Mouse (Mus musculus): Measurements from ENCODE around the gene Adcy6.
"Not testable (repeated sequence)": the region's sequence is repeated elsewhere in the genome, so short reads cannot be mapped to it uniquely, and the experiment has no call there.

Gene Adcy6

DNA sequence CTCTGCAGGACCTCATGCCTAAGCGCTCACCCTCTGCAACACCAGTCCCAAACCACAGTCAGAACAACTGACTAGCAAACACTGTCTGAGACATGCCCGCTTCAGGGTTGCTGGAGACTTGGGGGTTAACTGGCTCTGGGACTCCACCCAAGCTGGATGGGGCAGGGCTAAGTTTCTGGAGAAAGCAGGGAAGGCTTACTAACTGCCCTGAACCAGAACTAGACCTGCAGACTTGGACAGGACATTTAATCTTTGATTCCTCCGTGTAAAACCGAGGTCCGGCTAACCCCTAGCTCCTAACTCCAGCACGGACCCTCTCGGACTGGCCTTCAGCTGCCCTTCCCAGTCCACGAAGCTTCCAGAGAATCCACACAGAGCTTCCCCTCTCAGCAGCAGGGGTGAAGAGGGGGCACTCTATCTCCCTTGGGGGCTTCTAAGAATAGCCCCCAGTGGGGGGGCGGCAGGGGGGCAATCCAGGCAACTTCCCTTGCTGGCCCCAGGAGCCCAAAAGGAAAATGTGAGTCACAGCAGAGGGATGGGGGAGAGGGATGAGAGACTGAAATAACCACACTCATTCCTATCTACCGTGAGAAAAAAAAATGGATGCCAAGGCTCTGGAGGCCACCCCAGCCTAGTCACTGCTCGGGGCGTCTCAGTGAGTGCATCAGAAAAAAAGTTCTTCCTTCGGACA is 7.5 kb downstream of the Adcy6 start:
- DNase-seq (ENCODE audit: inconsistent ontology term), result peak; percentile 80

DNA sequence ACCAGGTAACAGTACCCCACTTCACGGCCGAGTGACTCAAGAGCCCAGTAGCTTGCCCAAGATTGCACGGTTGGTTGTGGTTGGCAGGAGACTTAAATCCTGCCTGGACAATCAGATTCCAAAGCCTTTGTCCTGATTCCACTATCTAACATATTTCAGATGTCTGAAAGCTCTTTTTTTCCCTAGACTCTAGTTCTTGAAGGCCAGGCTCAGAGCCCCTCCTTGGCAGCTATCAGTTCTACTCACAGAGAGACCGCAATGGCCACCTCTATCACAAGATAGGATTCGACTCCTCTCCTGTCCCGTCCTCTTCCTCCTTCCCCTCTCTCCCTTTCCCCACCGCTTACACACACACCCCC is 8.1 kb downstream of the Adcy6 start:
- DNase-seq (ENCODE audit: inconsistent ontology term), result no peak

DNA sequence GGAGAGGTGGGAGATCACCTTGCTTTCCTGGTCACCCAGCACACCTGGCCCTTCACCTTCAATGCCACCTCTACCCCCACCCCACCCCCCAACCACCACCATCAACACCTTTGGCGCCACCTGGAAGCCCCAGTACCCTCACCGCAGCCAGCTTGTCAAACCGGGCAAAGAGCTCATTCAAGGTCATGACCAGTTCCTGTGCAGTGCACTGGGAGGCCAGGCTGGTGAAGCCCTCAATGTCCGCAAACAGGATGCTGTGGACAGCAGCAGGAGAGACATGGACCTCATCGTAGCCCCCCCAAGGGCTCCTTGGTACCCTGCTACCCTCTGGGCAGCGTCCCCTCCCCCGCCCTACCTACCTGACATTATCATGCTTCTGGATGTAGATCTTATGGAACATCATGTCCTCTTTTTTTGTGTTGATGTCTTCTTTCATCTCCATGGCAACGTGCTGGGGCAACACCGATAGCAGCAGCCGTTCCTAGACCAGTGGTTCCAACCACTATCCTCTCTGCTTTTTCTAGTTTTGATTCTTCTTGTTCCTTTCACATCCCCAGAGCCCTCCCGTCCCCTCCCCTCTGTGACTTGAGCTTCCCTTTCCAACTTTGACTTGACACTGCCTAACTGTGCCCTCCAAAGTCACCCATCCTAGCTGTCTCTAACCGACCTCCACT is 9.7 kb downstream of the Adcy6 start:
- no peak for DNase-seq (ENCODE audit: inconsistent ontology term)

DNA sequence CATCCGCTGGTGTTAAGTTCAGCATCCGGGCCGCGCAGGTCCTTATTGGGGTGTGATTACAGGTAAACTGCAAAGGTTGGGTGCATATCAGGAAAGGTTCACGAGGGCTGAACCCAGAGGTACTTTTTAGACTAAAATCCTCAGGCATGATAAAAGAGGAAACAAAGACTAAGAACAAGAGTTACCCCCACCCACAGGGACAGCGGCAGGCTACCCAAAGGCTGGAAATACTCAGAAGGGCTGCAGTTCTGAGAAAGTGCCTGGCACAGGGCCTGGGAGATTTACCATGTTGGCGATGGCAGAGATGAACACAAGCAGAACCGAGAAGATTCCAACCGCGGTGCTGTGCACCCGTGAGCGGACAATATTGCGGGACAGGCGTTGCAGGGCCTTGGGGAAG is 13.3 kb downstream of the Adcy6 start:
- no peak for DNase-seq (ENCODE audit: inconsistent ontology term)

DNA sequence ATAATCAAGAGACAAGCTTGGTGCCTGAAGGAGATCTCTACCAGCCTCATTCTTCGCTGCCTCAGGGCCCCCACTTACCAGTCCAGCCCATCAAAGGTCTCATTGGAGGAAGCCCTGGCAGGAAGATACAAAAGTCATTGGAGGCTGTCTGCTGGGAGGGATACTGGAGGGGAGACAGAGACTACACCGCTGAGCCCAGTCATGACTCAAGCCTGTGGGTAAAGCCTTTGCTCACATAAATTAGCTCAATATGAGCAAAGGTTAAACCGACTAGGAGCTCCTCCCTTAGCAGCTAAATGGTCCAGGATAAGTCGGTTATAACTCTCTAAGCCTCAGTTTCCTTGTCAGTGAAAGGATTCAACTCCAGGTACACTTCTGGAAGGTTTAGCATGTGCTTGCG is 14.8 kb downstream of the Adcy6 start:
- DNase-seq (ENCODE audit: inconsistent ontology term), result no peak

DNA sequence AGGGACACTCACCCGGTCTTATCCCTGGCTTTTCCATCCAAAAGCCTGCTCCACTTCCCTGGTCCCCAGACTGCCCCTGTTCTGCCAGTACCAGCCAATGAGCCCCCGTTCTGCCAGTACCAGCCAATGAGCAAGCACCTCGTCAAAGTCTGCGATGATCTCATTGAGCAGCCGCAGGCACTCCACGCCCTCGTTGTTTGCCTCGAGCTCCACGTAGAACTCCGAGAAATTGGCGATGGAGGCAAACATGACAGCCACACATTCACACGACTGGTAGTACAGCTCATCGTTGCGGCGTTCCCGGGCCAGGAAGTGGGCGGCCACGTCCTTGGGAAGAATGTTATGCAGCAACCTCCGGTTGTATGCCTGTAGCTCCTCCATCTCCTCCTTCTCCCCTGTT is 15.7 kb downstream of the Adcy6 start:
- DNase-seq (ENCODE audit: inconsistent ontology term), result no peak

DNA sequence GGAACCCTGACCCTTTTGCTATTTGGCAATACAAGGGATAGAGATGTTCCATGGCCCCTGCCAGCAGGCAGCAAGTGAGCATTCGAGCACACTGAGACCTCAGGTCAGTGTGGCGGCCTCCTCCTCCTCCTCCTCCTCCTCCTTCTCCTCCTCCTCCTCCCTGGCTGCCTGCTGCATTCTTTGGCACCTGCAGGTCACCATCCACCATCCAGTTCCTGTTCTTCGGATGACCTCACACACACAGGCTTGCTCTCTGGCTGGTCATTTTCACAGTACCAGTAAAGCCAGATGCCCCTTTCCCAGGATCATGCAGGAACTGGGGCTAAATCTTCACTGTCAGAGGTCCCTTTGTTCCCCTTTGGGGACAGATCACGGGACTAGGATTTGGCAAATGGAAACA is 18.5 kb downstream of the Adcy6 start:
- peak; percentile 25 for DNase-seq (ENCODE audit: inconsistent ontology term)

DNA sequence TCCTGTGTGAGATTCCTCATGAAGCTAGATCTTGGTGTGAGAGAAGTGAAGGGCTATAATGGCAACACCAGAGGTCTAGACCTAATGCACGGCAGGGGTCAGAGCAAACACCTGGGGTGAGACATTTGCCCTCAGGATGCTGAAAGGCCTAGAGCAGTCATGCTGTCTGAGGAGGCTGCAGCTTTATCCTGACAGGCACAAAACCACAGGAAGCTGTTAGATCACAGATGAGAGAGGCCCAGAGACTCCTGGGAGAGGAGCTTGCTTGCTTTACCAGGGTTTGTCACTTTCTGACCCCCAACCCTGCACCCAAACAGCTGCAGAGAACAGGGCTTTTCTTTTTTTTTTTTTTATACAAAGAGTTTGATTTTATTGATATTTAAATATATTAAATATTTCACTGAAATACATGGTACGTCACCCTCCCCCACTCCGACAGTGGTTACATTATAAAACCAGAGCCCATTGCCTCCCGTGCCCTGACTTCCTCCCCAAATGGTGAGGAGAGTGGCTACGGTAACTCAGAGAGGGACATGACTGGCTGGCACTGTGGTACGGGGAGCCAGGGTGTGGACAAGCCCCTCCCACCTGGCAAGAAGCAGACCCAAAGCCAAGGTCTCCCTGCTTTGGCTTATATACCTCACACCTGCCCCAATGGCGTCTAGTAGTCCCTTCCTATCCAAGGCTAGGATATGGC is 20.1 kb downstream of the Adcy6 start:
- no peak for DNase-seq (ENCODE audit: inconsistent ontology term)

DNA sequence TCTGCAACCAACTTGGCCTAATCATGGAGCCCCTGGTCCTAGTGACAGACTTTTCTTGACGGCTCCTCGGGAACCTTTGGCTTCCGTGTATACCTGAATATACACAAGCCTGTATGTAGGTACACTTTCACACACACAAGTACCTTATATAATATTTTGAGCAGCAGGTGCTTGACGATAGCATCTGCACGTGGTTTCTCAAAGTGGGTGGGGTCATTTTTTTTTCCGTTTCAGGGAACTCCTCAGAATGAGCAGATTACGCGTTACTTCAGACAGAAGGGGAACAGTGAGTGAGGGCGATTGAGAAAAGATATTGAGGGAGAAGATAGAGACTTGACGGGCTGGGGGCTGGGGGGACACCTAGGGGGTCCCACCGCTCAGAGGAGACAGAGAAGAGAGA is 22.1 kb downstream of the Adcy6 start:
- DNase-seq (ENCODE audit: inconsistent ontology term), result no peak

DNA sequence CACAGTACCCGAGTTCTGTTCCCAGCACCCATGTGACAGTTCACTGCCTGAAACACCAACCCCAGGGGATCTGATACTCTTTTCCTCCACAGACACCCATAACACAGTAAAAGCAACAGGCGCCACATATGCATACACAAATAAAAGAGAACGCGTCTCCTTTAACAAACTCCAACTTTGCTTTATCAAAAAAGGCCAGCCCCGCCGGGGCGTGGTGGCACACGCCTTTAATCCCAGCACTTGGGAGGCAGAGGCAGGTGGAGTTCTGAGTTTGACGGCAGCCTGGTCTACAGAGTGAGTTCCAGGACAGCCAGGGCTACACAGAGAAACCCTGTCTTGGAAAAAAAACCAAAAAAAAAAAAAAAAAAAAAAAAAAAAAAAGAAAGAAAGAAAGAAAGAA is 23.7 kb downstream of the Adcy6 start:
- not testable (repeated sequence) for DNase-seq (ENCODE audit: inconsistent ontology term)

DNA sequence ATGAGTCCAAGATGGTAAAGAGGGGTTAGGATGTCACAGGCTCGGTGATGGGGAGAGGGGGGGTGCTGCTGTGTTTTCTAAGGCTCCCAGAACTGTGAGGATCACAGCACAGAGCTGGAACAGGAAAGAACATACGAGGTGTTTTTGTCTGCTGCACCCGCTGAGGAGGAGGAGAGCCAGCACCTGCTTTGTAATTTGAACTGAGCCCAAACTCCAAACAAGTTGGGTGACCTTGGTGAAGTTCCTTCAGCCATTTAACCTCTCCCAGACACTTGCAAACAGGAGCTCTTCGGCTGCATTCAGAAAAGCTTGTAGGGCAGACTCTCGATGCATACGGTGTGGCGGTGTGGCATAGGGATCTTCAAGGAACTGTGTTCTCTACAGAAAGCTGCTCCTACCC is 24.5 kb downstream of the Adcy6 start:
- DNase-seq (ENCODE audit: inconsistent ontology term), result no peak

DNA sequence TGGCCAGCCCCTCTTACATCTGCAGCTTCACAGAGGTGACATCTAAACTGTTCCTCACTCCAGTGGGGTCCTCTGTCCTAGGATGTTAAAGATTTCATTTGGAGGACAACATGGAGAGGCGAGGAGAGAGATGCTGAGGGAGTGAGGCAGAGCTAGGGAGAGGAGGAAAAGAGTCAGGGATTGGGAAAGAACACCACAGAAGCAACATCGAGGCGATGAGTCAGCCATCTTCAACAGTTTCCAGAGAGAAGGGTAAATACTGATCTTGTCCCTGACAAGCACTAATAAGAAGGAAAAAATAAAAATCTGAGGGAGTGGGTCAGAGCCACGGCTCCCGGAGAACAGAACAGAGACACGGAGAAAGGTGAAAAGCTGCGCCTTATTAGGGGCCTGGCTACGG is 26.9 kb downstream of the Adcy6 start:
- no peak for DNase-seq (ENCODE audit: inconsistent ontology term)

DNA sequence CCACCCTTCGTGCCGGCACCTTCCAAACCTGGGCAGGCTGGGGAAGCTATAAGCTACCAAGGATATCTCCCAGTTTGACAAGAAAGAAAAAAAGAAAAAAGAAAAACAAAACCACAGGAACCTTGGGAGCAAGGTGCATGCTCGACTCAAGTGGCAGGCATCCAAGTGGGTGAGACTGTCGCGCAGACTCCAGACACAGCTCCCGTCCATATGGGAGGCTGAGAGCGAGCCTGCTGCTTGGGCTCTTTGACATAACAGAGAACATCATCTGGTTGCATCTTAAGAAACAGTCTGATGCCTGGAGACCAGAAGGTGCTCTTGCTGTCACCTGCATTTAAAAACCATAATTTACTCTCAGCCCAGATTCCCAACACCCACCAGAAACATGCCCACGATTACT is 27.5 kb downstream of the Adcy6 start:
- no peak for DNase-seq (ENCODE audit: inconsistent ontology term)

DNA sequence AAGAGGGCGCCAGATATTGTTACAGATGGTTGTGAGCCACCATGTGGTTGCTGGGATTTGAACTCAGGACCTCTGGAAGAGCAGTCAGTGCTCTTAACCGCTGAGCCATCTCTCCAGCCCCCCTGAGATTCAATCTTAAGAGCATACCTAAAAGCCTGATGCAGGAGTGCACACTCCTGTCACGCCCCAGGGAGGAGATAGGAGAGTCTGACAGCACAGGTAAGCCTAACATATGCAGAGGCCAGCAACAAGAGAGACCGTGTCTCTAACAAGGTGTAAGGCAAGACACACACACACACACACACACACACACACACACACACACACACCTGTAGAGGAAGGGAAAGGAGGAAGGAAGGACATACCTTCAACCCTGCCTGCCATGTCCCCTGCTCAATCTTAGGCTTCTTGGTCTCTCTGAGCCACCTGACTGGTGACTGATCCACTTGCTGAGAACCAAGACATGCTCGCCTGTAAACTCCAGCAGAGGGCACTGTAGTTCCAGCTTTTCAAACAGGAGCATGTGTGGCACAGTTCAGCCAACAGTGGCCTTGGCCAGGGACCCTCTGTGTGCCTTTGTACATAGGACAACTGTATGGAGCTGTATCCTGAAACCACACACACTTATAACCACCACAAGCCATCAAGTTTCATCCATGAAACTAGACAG is 29.9 kb downstream of the Adcy6 start:
- DNase-seq (ENCODE audit: inconsistent ontology term), result peak; percentile 68

DNA sequence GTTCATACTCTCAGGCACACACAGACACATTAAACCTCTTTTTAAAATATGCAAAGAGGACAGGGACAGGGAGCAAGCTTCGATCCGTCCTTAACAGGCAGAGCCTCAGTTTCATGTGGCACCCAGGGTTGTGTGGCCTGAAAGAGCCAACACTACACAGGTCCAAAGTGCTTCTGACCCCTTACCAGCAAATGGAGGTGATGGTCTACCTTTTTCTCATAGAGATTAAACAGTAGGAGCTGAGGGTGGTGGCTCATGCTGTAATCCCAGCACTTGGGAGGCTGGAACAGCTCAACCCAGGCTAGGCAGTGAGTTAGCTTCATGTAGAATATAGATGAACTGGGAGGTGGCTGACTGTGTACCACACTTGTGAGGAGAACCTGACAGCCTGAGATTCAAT is 30.6 kb downstream of the Adcy6 start:
- DNase-seq (ENCODE audit: inconsistent ontology term), result no peak

DNA sequence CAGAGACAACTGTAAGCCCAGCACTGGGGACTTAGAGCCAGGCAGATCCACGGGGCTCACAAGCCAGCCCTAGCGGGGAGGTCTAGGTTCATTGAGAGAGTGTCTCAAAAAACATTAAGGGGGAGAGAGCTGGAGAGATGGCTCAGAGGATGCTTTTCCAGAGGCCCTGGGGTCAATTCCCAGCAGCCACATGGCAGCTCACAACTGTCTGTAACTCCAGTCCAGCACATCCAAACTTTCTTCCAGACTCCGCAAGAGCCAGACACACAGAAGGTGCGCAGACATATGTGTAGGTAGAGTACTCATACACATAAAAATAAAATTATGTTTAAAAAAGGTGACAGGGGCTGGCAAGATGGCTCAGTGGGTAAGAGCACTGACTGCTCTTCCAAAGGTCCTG is 36.6 kb downstream of the Adcy6 start:
- DNase-seq (ENCODE audit: inconsistent ontology term), result no peak

DNA sequence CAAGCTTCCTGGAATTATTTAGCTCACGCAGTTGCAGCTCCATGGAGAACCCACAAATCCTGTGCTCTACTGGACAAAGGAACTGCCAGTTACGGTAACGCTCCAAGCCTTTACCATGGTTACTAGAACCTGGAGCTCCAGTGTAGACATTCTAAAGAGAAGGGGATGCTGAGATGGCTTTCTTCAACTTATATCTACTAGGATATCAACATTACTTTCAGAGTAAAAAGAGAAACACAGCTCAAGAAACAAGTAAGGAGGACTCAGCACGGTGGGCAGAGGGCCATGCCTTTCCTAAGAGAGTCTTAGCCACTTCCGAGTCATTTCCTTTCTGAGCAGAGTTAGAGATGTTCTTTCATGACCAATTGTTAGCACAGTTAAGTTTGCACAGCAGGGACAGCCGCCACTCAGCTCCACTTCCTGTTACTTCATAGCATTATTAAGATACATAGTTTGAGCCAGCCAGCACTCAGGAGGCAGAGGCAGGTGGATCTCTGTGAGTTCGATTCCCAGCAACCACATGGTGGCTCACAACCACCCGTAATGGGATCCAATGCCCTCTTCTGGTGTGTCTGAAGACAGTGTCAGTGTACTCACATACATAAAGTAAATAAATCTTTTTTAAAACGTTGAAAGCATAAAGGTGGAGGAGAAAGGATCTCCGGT is 38.9 kb downstream of the Adcy6 start, which contains the start of the genes Ccnt1 and 4930415O20Rik:
Ccnt1 (minus strand) TSS at position 51 of the 666 bp plus-strand sequence.
4930415O20Rik (plus strand) TSS at position 132 of the 666 bp plus-strand sequence.
- DNase-seq (ENCODE audit: inconsistent ontology term), result no peak

DNA sequence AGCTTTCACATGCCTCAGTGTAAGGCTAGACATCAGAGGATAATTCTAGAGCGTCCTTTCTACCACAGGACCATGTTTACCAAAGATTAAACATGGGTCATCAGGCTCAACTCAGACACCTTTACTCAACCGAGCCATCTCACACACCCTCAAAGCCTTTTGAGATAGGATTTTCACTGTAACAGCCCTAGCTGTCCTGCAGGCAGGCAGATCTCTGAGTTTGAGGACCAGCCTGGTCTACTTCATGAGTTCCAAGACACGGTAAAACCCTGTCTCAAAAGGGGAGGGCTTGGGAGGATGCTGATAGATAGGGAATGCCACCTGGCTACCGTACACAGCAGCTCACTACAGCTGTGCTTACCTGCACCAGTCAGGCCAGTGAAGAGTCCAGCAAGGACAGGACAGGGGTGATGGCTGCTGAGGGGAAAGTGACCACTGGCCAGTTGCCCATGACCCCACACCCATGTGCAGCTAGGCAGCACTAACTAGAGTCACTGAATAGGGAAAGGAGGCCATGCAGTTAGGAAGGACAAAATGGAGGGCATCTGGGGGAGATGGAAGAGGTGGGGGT is 40.0 kb downstream of the Adcy6 start:
- no peak for DNase-seq (ENCODE audit: inconsistent ontology term)

DNA sequence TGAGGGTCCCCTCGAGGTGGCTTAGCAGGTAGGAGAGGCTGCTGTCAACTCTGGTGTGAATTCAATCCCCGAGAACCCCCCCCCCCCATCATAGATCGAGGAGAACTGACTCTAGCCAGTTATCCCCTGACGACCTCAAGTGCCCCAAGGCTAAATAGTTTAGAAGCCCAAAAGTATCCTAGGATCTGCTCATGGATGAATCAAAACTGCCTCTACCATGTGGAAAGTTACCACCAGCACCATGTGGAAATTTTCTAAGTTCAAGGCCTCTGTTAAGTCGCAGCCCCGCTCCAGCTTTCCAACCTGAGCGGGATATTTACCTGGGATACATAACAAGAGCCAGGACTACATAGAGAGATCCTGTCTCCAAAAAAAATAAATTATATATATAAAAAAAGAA is 40.7 kb downstream of the Adcy6 start:
- DNase-seq (ENCODE audit: inconsistent ontology term), result no peak

DNA sequence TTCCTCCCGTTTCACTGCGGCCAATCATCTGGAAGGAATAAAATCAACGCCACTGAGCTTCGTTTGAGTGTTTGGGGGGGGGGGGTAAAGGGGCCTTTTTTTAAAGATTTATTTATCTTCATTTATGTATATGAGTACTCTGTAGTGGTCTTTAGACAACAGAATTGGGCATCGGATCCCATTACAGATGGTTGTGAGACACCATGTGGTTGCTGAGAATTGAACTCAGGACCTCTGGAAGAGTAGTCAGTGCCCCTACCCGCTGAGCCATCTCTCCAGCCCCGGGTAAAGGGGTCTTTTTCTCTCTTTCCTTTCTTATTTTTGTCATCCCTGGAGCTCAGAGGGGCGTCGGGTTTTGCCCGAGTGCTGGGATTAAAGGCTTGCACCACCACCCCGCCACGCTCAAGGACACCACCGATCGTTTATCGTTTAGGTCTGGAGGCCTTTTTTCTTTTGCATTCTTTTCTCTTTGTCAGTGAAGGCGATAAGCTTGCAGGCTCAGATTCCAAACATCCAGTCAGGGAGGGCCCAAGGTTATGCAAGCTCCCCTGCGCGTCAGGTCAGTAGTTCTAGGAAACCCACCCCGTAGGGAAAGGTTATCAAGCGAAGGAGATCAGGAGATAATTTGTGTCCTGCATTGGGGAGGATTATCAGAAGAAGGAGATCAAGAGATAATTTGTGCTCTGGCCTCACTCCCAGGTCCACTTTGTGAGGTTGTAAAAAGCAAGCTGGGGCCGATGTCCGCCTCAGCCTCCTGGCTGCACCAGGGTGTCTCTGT is 41.4 kb downstream of the Adcy6 start:
- peak; percentile 41 for DNase-seq (ENCODE audit: inconsistent ontology term)

All from Muller cell, postnatal 12 days (primary cell).